Mouse (Mus musculus): Measurements from ENCODE around the gene Sfxn4.

GRCm38 (mm10) chr19:60870489-60870888, 9.2 kb upstream of the Sfxn4 start:
- TF ChIP-seq POLR2A (IDR thresholded peaks at IDR 0.05; ENCODE audit: control insufficient read depth, extremely low read depth, insufficient read depth, low read length, poor library complexity) = no peak
- no peak for TF ChIP-seq CTCF (IDR thresholded peaks at IDR 0.05; ENCODE audit: borderline replicate concordance, control insufficient read depth, extremely low read depth, insufficient read depth, low read length, poor library complexity)

Data from thymus, adult 2 months (tissue).